Mouse (Mus musculus) hindlimb bud, embryonic 11.5 days (tissue): Measurements from ENCODE around the gene Utp20.
"Not testable (repeated sequence)": the region's sequence is repeated elsewhere in the genome, so short reads cannot be mapped to it uniquely, and the experiment has no call there.

Experiments used
- DNase-seq: peaks from one replicate; pipeline ENCODE4 v3.0.0-alpha.2; 2012; ENCODE audit warnings: low read depth, low spot score; ENCODE audit errors: extremely low spot score

Gene Utp20

DNA sequence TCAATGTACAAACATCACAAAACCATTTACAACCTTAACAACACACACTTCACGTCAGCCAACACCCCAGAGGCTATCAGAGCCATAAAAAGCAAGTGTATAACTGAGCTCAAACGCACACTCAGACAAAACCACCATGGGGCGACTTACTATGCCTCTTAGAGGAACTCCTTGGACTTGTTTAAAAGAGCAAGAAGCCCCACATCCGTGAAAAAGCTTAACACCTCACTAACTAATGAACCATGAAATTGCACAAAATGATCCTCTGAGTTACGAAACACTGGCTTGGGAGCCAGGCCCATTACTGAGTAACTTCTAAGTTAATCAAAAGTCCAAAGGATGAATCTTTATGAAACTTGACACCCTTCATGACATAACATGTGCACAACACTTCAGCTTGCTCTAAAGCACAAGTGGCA is 42.1 kb downstream of the Utp20 start:
- no peak for DNase-seq

GRCm38 (mm10) chr10:88783941-88784340 is 42.7 kb downstream of the Utp20 start:
- DNase-seq = no peak

GRCm38 (mm10) chr10:88783135-88783534 is 43.5 kb downstream of the Utp20 start:
- not testable (repeated sequence) for DNase-seq

DNA sequence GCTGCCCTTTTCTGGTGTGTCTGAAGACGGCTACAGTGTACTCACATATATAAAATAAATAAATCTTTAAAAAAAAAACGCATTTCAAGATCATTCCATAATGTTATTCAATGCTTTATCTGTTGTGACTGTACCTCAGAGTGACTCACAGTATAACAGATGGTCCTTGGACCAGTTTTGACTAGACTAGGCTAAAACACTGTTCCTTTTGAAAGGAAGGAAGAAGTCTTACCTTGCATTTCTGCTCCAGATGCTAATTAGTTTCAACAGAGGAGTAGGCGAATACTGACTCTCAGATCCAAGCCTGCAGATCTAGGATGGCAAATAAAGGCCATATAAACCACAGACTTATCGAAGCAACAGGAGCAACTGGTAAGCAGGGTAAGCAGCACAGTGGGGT is 45.9 kb downstream of the Utp20 start:
- DNase-seq = no peak

DNA sequence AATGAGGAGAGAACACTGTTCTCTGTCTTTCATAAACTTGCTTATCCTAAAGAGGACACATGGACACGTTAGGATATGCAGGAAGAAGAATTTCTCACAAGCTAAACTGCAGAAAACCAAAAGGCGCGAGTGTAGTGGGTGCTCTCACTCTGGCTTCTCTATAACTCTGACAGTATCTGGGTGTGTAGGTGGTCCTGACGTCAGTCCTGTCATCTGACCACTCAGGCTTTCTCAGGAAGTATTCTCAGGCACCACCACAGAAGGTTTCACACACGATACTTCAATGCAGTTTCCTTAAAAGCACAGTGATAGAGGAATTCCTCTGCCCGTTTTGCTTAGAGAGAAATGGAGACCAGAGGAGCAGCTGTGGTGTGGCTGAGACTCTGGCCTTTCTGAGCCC is 50.4 kb downstream of the Utp20 start:
- no peak for DNase-seq

DNA sequence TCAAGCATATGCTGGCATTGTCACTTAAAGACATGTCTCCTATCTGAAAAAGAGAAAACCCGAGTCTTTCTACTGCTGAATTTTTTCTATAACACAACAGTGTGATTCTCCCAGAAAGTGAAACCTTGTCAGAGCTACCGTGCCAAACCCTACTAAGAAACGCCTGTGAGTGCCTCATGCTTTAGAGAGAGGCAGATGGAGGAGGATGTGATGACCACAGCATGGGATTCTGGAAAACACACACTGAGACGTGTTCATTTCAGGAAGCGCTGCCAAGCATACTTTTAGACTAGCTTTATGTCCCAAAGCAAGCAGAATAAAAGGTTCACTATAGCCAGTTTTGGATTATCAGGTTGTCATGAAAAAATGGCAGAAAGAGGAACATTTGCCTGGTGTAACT is 53.6 kb downstream of the Utp20 start:
- DNase-seq = not testable (repeated sequence)

- no peak for DNase-seq
Measured at GRCm38 (mm10) chr10:88769676-88770075, 56.9 kb downstream of the Utp20 start.

DNA sequence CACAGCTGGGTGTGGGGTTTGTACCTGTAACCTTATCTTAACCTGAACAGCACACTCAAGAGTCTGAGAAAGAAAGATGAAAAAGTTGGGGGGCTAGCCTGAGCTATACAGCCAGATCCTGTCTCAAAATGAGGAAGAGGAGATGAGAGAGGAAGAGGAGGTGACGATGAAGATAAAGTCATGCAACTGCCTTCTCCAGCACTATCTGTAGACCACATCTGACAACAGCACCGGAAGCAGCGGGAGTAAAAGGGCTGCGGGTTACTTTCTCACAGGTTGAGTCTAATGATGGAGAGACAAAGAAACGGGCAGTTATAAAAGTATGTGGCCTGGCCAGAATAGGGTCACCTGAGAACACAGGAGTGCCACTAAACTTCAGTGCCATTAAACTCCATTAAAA is 57.6 kb downstream of the Utp20 start:
- DNase-seq = no peak

- DNase-seq = no peak
Measured at GRCm38 (mm10) chr10:88765431-88766142, 61.0 kb downstream of the Utp20 start.

DNA sequence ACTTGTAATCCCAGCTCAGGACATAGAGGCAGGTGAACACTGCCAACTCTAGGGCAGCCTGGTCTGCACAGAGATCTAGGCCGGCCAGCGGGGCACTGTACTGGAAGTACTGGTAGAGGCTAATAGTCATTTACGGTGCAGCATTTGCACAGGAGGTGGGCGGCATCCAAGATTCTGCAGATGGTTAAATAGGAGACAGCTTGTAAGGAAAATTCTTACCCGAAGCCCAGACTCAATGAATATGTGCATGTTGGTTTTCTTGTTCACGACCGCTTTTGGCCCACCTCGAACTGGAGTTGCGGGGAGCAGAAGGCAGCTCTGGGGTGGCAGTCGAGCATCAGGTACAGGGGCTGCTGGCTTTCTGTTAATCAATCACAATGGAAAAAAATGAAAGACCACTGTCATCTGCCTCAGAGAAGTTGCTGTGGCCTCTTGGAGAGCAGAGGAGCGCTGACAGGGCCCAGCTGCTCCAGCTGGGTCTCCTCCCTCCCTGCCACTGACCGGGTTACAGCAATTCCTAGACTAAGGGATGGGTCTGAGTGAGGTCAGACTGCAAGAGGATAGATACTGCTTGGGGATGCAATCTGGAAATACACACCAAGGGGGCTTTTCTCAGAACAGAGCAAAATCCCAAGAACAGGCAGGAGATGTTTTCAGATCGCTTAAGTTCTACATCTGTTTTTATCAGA is 64.9 kb downstream of the Utp20 start:
- no peak for DNase-seq

- no peak for DNase-seq
Measured at GRCm38 (mm10) chr10:88741426-88741825, 85.2 kb downstream of the Utp20 start.

DNA sequence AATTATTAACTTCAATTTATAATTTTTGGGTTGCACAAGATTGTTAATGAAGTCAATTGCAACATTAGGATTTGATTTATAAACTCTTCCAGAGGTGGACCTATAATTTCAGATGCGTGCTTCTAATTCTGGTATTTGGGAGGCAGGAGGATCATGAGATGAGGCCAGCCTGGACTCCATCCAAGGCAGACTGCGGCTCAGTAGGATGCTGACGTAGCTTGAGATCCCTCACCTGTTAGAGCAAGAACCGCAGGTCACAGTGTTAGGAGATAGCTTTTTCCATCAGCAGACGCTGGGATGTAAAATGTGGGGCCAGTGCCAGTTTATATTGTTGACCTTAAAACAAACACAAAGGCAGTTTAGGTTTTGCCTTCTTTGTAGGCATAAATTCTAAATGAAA is 85.8 kb downstream of the Utp20 start:
- no peak for DNase-seq

DNA sequence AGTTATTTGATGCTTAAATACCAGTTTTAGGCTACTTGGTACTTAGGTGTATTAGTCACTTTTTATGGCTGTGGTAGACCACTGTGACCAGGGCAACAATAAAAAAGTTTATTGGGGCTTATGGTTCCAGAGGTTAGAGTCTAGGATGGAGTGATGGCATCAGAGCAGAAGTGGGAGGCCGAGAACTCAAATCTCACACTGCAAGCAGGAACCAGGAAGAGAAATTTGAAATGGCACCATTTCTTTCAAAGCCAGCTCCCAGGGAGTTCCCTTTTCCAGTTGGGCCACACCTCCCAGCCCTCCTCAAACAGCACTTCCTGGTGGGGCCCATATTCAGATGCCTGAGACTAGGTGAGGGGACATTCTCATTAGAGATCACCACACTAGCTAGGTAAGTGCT is 86.8 kb downstream of the Utp20 start:
- DNase-seq = no peak

GRCm38 (mm10) chr10:88739074-88739473 is 87.5 kb downstream of the Utp20 start:
- DNase-seq = not testable (repeated sequence)

DNA sequence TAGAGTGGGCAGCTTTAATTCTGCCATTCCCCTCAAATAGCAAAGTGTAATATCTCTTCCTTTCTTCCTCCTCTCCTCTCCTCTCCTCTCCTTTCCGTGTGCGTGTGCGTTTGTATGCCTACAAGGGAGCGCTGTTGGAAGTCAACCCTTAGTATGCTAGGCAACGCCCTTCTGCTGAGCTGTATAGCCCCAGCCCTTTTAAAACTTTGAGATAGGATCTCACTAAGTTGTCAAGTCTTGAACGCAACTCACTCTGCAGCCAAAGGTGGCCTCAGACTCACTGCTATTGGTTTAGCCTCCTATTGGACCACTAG is 94.3 kb downstream of the Utp20 start:
- DNase-seq = no peak

- DNase-seq = no peak
Measured at GRCm38 (mm10) chr10:88731496-88732308, 94.9 kb downstream of the Utp20 start.

GRCm38 (mm10) chr10:88730571-88731495 is 95.8 kb downstream of the Utp20 start, which contains the start of gene Arl1:
Arl1 (plus strand) TSS chr10:88730858.
- DNase-seq = peak; percentile 93

DNA sequence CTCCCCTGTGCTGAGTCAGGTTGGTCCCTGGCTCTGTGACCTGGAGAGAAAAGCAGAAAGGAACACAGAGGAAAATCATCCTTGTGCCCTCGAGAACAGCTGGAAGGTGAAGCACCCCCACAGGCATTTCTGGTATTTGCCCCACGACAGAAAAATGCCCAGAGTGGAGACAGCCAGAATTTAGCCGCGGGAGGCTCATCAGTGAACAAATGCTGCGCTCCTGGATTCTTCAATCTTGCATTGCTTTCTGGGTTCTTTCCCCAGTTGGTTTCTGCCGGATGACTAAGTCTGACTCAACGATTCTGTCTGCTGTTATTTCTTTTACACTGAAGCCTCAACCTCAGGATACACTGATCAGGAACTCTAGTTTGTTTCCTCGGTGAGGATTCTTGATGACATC is 98.4 kb downstream of the Utp20 start:
- DNase-seq = no peak

DNA sequence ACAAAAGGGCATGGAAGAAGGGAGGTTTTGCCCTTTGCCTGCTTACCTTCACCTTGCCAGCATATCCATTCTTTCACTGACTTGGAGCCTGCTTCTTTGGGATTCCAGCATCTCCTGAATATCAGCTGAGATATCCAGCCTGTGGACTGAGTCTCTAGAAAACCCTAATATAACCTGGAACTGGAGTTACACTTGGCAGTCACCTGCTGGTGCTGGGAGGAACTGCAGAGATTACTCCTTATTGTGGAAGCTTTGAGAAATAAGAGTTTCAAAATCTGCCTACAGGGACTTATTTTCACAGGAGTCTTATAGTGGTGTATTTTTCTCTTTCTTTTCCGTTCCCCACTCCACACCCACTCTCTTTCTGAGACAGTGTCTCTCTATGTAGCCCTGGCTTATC is 99.5 kb downstream of the Utp20 start:
- no peak for DNase-seq

GRCm38 (mm10) chr10:88725343-88725742 is 101.3 kb downstream of the Utp20 start:
- no peak for DNase-seq

DNA sequence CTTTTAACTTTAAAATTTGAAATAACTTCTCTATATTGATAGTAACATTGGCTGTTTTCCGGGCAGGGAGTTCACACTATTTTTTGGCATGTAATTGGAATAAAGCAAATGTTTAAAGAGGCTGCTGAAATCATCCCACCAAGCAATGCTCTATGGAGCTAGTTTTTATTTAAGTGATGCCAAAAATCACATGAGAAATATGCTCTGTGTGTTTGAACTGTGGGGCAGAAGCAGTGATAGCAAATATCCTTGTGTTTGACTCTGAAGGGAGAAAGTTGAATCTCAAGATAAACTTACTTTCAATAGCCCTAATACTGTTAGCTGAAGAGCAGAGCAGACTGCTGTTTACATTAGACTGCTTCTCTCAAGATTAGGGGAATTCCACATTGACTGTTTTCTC is 107.0 kb downstream of the Utp20 start:
- no peak for DNase-seq
